Mouse (Mus musculus) MEL (cell line): Measurements from ENCODE around the gene Cdcp1.

Experiments
- BHLHE40 ChIP-seq: IDR thresholded peaks from 2 replicates; pipeline ENCODE4 v1.6.1; 2012; ENCODE audit warnings: low read depth, mild to moderate bottlenecking, inconsistent platforms, low read length, improper control_type of control experiment, borderline replicate concordance
- CHD1 ChIP-seq: IDR thresholded peaks from 2 replicates; pipeline ENCODE4 v1.6.1; 2012; ENCODE audit warnings: low read depth, mild to moderate bottlenecking, inconsistent platforms, low read length, improper control_type of control experiment
- CTCF ChIP-seq, 3 experiments: IDR thresholded peaks in 2 of 3; conservative IDR thresholded peaks in 1 of 3; 2 replicates each; pipeline ENCODE4 v1.5.1; 2011 to 2012; ENCODE audit warnings: low read length in 3 of 3, low read depth in 2 of 3, mild to moderate bottlenecking in 2 of 3, improper control_type of control experiment in 1 of 3, inconsistent platforms in 1 of 3, mixed read lengths in 1 of 3, moderate library complexity in 1 of 3; ENCODE audit not compliant: control insufficient read depth in 1 of 3, insufficient read depth in 1 of 3, poor library complexity in 1 of 3, severe bottlenecking in 1 of 3
- EP300 ChIP-seq, 2 experiments: IDR thresholded peaks; 2 replicates each; pipeline ENCODE4 v1.6.1; 2011; ENCODE audit warnings: improper control_type of control experiment in 2 of 2, low read length in 2 of 2, low read depth in 1 of 2, mild to moderate bottlenecking in 1 of 2
- POLR2A ChIP-seq, 2 experiments: IDR thresholded peaks; 2 replicates each; pipeline ENCODE4 v1.6.1; 2011 to 2012; ENCODE audit warnings: low read length in 2 of 2, mild to moderate bottlenecking in 2 of 2, control low read depth in 1 of 2, improper control_type of control experiment in 1 of 2, low read depth in 1 of 2, moderate library complexity in 1 of 2; ENCODE audit not compliant: control insufficient read depth in 1 of 2, insufficient read depth in 1 of 2, poor library complexity in 1 of 2
- TCF12 ChIP-seq: IDR thresholded peaks from 2 replicates; pipeline ENCODE4 v1.6.1; 2014; ENCODE audit warnings: low read depth, mild to moderate bottlenecking, inconsistent platforms, low read length, improper control_type of control experiment, moderate library complexity
- ZNF384 ChIP-seq: IDR thresholded peaks from 2 replicates; pipeline ENCODE4 v1.6.1; 2012; ENCODE audit warnings: low read depth, mild to moderate bottlenecking, inconsistent platforms, low read length, improper control_type of control experiment

DNA sequence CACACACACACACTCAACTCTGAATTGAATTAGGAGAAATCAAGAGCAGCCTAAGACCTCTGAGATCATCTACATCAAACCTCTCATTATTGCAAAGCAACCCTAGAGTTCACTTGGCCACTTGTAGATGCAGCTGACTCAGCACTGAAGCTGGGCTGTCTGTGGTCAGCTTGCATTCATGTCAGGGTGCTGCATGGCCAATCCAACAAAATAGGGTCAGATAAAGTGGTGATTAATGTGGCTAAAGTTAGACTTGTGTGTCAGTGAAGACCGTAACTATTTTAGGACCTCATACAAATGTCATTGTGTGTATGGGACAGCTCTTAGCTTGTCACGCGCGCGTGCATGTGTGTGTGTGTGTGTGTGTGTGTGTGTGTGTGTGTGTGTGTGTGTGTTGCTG is 28.2 kb downstream of the Cdcp1 start:
- no peak for TF ChIP-seq CTCF (IDR thresholded peaks at IDR 0.05 in 2 of 3, conservative IDR thresholded peaks at IDR 0.05 in 1 of 3; ENCODE audit: control insufficient read depth in 1 of 3, insufficient read depth in 1 of 3, low read depth in 2 of 3, low read length in 3 of 3, poor library complexity in 1 of 3, severe bottlenecking in 1 of 3)
- TF ChIP-seq EP300 (IDR thresholded peaks at IDR 0.05; ENCODE audit: low read depth in 1 of 2, low read length in 2 of 2), result no peak
- TF ChIP-seq BHLHE40, result no peak
- no peak for TF ChIP-seq ZNF384
- TF ChIP-seq CHD1, result no peak
- no peak for TF ChIP-seq POLR2A (IDR thresholded peaks at IDR 0.05; ENCODE audit: control insufficient read depth in 1 of 2, insufficient read depth in 1 of 2, low read depth in 1 of 2, low read length in 2 of 2, poor library complexity in 1 of 2)
- no peak for TF ChIP-seq TCF12
